Mouse (Mus musculus): ENCODE data around the gene Actr5.

DNA sequence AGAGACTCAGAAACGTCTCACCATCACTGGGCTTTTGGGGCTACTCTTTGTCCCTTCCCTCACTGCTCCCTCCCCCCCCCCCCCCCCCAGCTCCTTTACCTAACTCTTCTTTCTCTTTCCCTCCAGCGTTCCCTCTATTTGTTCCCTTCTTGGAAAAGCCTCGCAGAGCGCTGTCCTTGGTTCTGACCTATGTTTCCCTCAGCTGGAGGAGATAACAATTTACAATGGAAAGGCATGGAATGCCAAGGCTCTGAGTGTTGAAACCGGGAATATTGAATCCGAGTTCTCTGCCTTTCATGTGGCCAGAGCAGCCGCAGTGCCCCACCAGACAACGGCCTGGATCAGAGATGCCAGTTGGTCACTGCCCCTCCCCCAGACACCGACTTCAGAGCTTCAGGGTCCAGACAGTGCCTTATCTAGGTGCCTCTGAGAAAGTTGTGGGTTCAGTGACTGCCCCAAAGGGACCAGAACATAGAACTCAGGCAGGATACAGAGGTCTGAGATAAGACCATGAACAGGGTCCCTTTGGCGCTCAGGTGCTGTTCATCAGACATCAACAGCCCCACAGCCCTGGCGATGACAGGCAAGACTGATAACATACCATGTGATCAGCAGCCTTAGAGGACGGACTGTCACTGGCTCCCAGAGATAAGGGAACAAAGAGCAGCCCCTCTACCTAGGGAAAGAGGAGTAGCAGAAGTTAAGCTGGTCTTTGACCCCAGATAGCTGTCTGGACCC, 39.9 kb upstream of the Actr5 start:
- TF ChIP-seq GATA1 (IDR thresholded peaks at IDR 0.05; ENCODE audit: low read length) (no peak), TAL1 (IDR thresholded peaks at IDR 0.05; ENCODE audit: low read length) (no peak)

Data from erythroblast, embryonic 14.5 days (primary cell).